Mouse (Mus musculus) CH12.LX (cell line): Measurements from ENCODE around the gene Mier1. TPM values are rescaled to one million over a fixed set of nuclear protein-coding genes. Genes with fewer than 3 reads are reported as not detected.

Experiments
- DNase-seq: peaks from one replicate; pipeline ENCODE4 v3.0.0-alpha.2; 2013; ENCODE audit errors: extremely low read depth
- H3K27ac ChIP-seq: 2 replicates; pipeline ENCODE4 v1.5.1; 2012; ENCODE audit warnings: low read depth, mild to moderate bottlenecking, control low read depth, moderate library complexity; ENCODE audit not compliant: insufficient read depth
- H3K27me3 ChIP-seq: replicated peaks from 2 replicates; pipeline ENCODE3; 2012; ENCODE audit warnings: inconsistent platforms
- H3K36me3 ChIP-seq, 2 experiments: replicated peaks in 1 of 2; 2 replicates each; pipeline versions ENCODE3 to v1.6.1; 2012; ENCODE audit warnings: inconsistent platforms in 1 of 2, low read length in 1 of 2, mild to moderate bottlenecking in 1 of 2, mixed read lengths in 1 of 2, moderate library complexity in 1 of 2; ENCODE audit not compliant: control insufficient read depth in 1 of 2, insufficient read depth in 1 of 2
- H3K4me1 ChIP-seq, 2 experiments: 2 replicates each; pipeline ENCODE4 v1.6.1; 2012; ENCODE audit warnings: inconsistent platforms in 1 of 2, moderate library complexity in 1 of 2; ENCODE audit not compliant: insufficient read depth in 2 of 2, control insufficient read depth in 1 of 2
- H3K4me2 ChIP-seq: 2 replicates; pipeline ENCODE4 v1.6.1; 2012; ENCODE audit warnings: low read depth, mild to moderate bottlenecking, control low read depth; ENCODE audit not compliant: poor library complexity, insufficient read depth, severe bottlenecking
- H3K4me3 ChIP-seq, 3 experiments: fragments of 150-350 bp in 1 of 3; sonication (generic) in 1 of 3; replicated peaks in 1 of 3; 2 replicates each; pipeline versions ENCODE3 to v1.5.1; 2011 to 2012; ENCODE audit warnings: low read depth in 2 of 3, low read length in 2 of 3, mild to moderate bottlenecking in 2 of 3, moderate library complexity in 2 of 3, control low read depth in 1 of 3, improper control_type of control experiment in 1 of 3, inconsistent platforms in 1 of 3, mixed read lengths in 1 of 3; ENCODE audit not compliant: poor library complexity in 1 of 3
- H3K79me2 ChIP-seq: replicated peaks from 2 replicates; pipeline ENCODE4 v1.6.1; 2012; ENCODE audit warnings: mild to moderate bottlenecking, moderate library complexity; ENCODE audit not compliant: control insufficient read depth, poor library complexity, insufficient read depth, severe bottlenecking; ENCODE audit errors: extremely low read depth
- H3K9ac ChIP-seq: 2 replicates; pipeline ENCODE4 v1.6.1; 2012; ENCODE audit warnings: low read depth, mild to moderate bottlenecking, control low read depth, moderate library complexity; ENCODE audit not compliant: insufficient read depth
- H3K9me3 ChIP-seq: replicated peaks from 2 replicates; pipeline ENCODE3; 2012; ENCODE audit warnings: low read length, inconsistent platforms, mixed read lengths
- CTCF ChIP-seq, 2 experiments: IDR thresholded peaks in 1 of 2; conservative IDR thresholded peaks in 1 of 2; 2 replicates each; pipeline ENCODE4 v1.5.1; 2011 to 2012; ENCODE audit warnings: low read depth in 2 of 2, low read length in 2 of 2, improper control_type of control experiment in 1 of 2, inconsistent platforms in 1 of 2, mild to moderate bottlenecking in 1 of 2, moderate library complexity in 1 of 2
- E2F4 ChIP-seq: IDR thresholded peaks from 2 replicates; pipeline ENCODE4 v1.6.1; 2011; ENCODE audit warnings: low read depth, low read length, improper control_type of control experiment; ENCODE audit not compliant: insufficient replicate concordance
- ELF1 ChIP-seq: IDR thresholded peaks from 2 replicates; pipeline ENCODE4 v1.6.1; 2014; ENCODE audit warnings: low read depth, mild to moderate bottlenecking, inconsistent platforms, low read length, improper control_type of control experiment
- HCFC1 ChIP-seq: IDR thresholded peaks from 2 replicates; pipeline ENCODE4 v1.6.1; 2012; ENCODE audit warnings: low read depth, mild to moderate bottlenecking, inconsistent platforms, low read length, improper control_type of control experiment
- IRF4 ChIP-seq: IDR thresholded peaks from 2 replicates; pipeline ENCODE4 v1.6.1; 2014; ENCODE audit warnings: low read depth, mild to moderate bottlenecking, inconsistent platforms, low read length, improper control_type of control experiment
- JUN ChIP-seq: IDR thresholded peaks from 2 replicates; pipeline ENCODE4 v1.6.1; 2011; ENCODE audit warnings: low read depth, mild to moderate bottlenecking, low read length, improper control_type of control experiment, moderate library complexity; ENCODE audit not compliant: insufficient read depth
- JUND ChIP-seq: conservative IDR thresholded peaks from 2 replicates; pipeline ENCODE4 v1.6.1; 2011; ENCODE audit warnings: low read depth, low read length, improper control_type of control experiment
- MAX ChIP-seq: IDR thresholded peaks from 2 replicates; pipeline ENCODE4 v1.6.1; 2011; ENCODE audit warnings: low read length, improper control_type of control experiment
- MYC ChIP-seq: IDR thresholded peaks from 2 replicates; pipeline ENCODE4 v1.6.1; 2011; ENCODE audit warnings: low read depth, mild to moderate bottlenecking, improper control_type of control experiment, low read length
- NELFE ChIP-seq: IDR thresholded peaks from 2 replicates; pipeline ENCODE4 v1.6.1; 2011; ENCODE audit warnings: low read depth, low read length, improper control_type of control experiment
- POLR2A ChIP-seq: IDR thresholded peaks from 2 replicates; pipeline ENCODE4 v1.6.1; 2011; ENCODE audit warnings: low read depth, mild to moderate bottlenecking, improper control_type of control experiment, low read length
- POLR2AphosphoS2 ChIP-seq: IDR thresholded peaks from 2 replicates; pipeline ENCODE4 v1.6.1; 2011; ENCODE audit warnings: low read depth, low read length, improper control_type of control experiment
- RAD21 ChIP-seq: IDR thresholded peaks from 2 replicates; pipeline ENCODE4 v1.6.1; 2011; ENCODE audit warnings: low read depth, mild to moderate bottlenecking, low read length, improper control_type of control experiment, moderate library complexity
- SIN3A ChIP-seq: IDR thresholded peaks from 2 replicates; pipeline ENCODE4 v1.6.1; 2012; ENCODE audit warnings: low read length, improper control_type of control experiment, inconsistent platforms
- USF1 ChIP-seq: IDR thresholded peaks from 2 replicates; pipeline ENCODE4 v1.6.1; 2014; ENCODE audit warnings: low read depth, mild to moderate bottlenecking, inconsistent platforms, low read length, improper control_type of control experiment
- USF2 ChIP-seq: conservative IDR thresholded peaks from 2 replicates; pipeline ENCODE4 v1.6.1; 2011; ENCODE audit warnings: low read depth, low read length, improper control_type of control experiment
- dilution Hi-C: fragments of 300-500 bp; cut with MboI; formaldehyde crosslinking; loops from 2 replicates; pipeline ENCODE4 v1.14.3; 2020; ENCODE audit warnings: low sequenced_read_pairs; ENCODE audit not compliant: extremely low pct_unique_long_range_greater_than_20kb, extremely low pct_ligation_motif_present
- in situ Hi-C: fragments of 300-500 bp; cut with MboI; formaldehyde crosslinking; loops from 3 replicates; pipeline ENCODE4 v1.14.3; 2019; ENCODE audit warnings: low sequenced_read_pairs, low pct_ligation_motif_present, low pct_unique_long_range_greater_than_20kb, mixed read lengths
- polyA plus RNA-seq: library from polyadenylated mRNA; unstranded; fragments of >175 nt; gene quantifications from 2 replicates; pipeline ENCODE4 v1.2.1, GENCODE M21; 2012; ENCODE audit warnings: low read depth; ENCODE audit not compliant: insufficient read length
- total RNA-seq, 2 experiments: library from RNA; depleted of rRNA; stranded (reverse); fragments of 300-350 nt in 1 of 2; fragments of >200 nt in 1 of 2; gene quantifications; 2 replicates each; pipeline ENCODE4 v1.2.3; 2012 to 2014

Mier1 gene
- total and polyA plus RNA-seq, 3 experiments: 22.5 to 35.0 (median 34.4) TPM

- Histone ChIP-seq H3K4me2 (no peak overlapping the region), H3K9ac (no peak overlapping the region), H3K36me3 (peaks cover 35 to 81% of the 10 kb centered on the region in 2 experiments), H3K4me3 (no peak overlapping the region), H3K9me3 (no peaks in the 10 kb centered on the region), H3K79me2 (no peaks in the 10 kb centered on the region), H3K27me3 (no peaks in the 10 kb centered on the region), H3K4me1 (no peaks in the 10 kb centered on the region), H3K27ac (no peak overlapping the region)
- in situ Hi-C loops: no loop called here
- TF ChIP-seq USF2 (no peak), MYC (no peak), RAD21 (no peak), MAX (no peak), NELFE (no peak), IRF4 (no peak)
- no peak for DNase-seq
- dilution Hi-C loops: no loop called here
Observed at GRCm38 (mm10) chr4:103203646-103204045, 89.5 kb downstream of the Mier1 start.

- TF ChIP-seq JUND (no peak), POLR2A (no peak), HCFC1 (no peak), RAD21 (no peak), E2F4 (no peak), USF1 (no peak), ELF1 (no peak), JUN (no peak), SIN3A (no peak), POLR2AphosphoS2 (no peak), CTCF (conservative IDR thresholded peaks at IDR 0.05 in 1 of 2, IDR thresholded peaks at IDR 0.05 in 1 of 2; ENCODE audit: low read depth in 2 of 2, low read length in 2 of 2) (no peak)
- no peaks in the 10 kb centered on the region for H3K27me3 ChIP-seq
- peaks cover 32 to 77% of the 10 kb centered on the region in 2 experiments for H3K36me3 ChIP-seq
- H3K4me3 ChIP-seq: no peak overlapping the region
- no peak overlapping the region for H3K9ac ChIP-seq
- H3K27ac ChIP-seq: no peak overlapping the region
- peaks cover 3 to 19% of the 10 kb centered on the region in 2 experiments; a peak in 2 of 4 replicates for H3K4me1 ChIP-seq
- no peak for DNase-seq
- H3K79me2 ChIP-seq: peaks cover 3% of the 10 kb centered on the region
- in situ Hi-C loops (no loop called here), dilution Hi-C loops (no loop called here)
- H3K9me3 ChIP-seq: no peaks in the 10 kb centered on the region
- H3K4me2 ChIP-seq: no peak overlapping the region
Observed at GRCm38 (mm10) chr4:103208553-103208952, 94.4 kb downstream of the Mier1 start.
